Mouse (Mus musculus) heart, embryonic 13.5 days (tissue): ENCODE results near the gene Ccdc3. TPM values are rescaled to one million over a fixed set of nuclear protein-coding genes. Genes with fewer than 3 reads are reported as not detected.

Experiments
- ATAC-seq: fragments of 200-750 bp; cut with Nextera tagmentation; 2 replicates; pipeline ENCODE4 v1.8.0; 2017; ENCODE audit warnings: moderate TSS enrichment; ENCODE audit not compliant: insufficient number of reproducible peaks, low FRiP score, low TSS enrichment; ENCODE audit errors: extremely low read depth
- H3K27ac ChIP-seq: fragments of 300-500 bp; sonication (generic); replicated peaks from 2 replicates; pipeline ENCODE4 v1.5.1; 2015; ENCODE audit warnings: moderate library complexity, mild to moderate bottlenecking, inconsistent platforms
- H3K27me3 ChIP-seq: fragments of 300-500 bp; sonication (generic); replicated peaks from 2 replicates; pipeline ENCODE4 v1.6.1; 2015; ENCODE audit warnings: mild to moderate bottlenecking, inconsistent platforms
- H3K36me3 ChIP-seq: fragments of 300-500 bp; sonication (generic); 2 replicates; pipeline ENCODE4 v1.6.1; 2015; ENCODE audit warnings: mild to moderate bottlenecking, inconsistent platforms
- H3K4me1 ChIP-seq: fragments of 300-500 bp; sonication (generic); 2 replicates; pipeline ENCODE4 v1.6.1; 2015; ENCODE audit warnings: inconsistent platforms
- H3K4me2 ChIP-seq: fragments of 300-500 bp; sonication (generic); 2 replicates; pipeline ENCODE4 v1.6.1; 2015; ENCODE audit warnings: inconsistent platforms, mild to moderate bottlenecking, moderate library complexity
- H3K4me3 ChIP-seq: fragments of 300-500 bp; sonication (generic); 2 replicates; pipeline ENCODE4 v1.5.1; 2015; ENCODE audit warnings: moderate library complexity, mild to moderate bottlenecking, inconsistent platforms
- H3K9ac ChIP-seq: fragments of 300-500 bp; sonication (generic); 2 replicates; pipeline ENCODE4 v1.6.1; 2015; ENCODE audit warnings: inconsistent platforms, mild to moderate bottlenecking, moderate library complexity
- H3K9me3 ChIP-seq: fragments of 300-500 bp; sonication (generic); 2 replicates; pipeline ENCODE4 v1.6.1; 2016; ENCODE audit warnings: inconsistent platforms
- WGBS: fragments of 180-500 bp; shearing (Covaris S2); methylation state at CpG from one replicate; pipeline ENCODE4 v1.1.7; 2015; ENCODE audit warnings: mixed read lengths; 5-methylcytosine and 5-hydroxymethylcytosine counted together
- polyA plus RNA-seq: library from polyadenylated mRNA; unstranded; fragments of >200 nt; fragmentation: Nextera tagmentation; extraction: Ambion mirVana; gene quantifications from 2 replicates; pipeline ENCODE4 v1.2.1, GENCODE M21; 2015

Gene Ccdc3
- polyA plus RNA-seq, 1 experiment from 2014 or later: 10.6 TPM

GRCm38 (mm10) chr2:5192156-5192555, 54.6 kb downstream of the Ccdc3 start:
- H3K9ac ChIP-seq: no peak overlapping the region
- no peak overlapping the region for H3K4me3 ChIP-seq
- 87% methylated on average over 4 of the region's 4 CpGs for WGBS
- H3K27me3 ChIP-seq: no peaks in the 10 kb centered on the region
- peaks cover 2% of the 10 kb centered on the region; the same call in 1 of the 2 replicates for H3K9me3 ChIP-seq
- H3K4me1 ChIP-seq: no peaks in the 10 kb centered on the region
- H3K36me3 ChIP-seq: no peaks in the 10 kb centered on the region
- ATAC-seq: no peak
- H3K27ac ChIP-seq: no peak overlapping the region
- no peak overlapping the region for H3K4me2 ChIP-seq

DNA sequence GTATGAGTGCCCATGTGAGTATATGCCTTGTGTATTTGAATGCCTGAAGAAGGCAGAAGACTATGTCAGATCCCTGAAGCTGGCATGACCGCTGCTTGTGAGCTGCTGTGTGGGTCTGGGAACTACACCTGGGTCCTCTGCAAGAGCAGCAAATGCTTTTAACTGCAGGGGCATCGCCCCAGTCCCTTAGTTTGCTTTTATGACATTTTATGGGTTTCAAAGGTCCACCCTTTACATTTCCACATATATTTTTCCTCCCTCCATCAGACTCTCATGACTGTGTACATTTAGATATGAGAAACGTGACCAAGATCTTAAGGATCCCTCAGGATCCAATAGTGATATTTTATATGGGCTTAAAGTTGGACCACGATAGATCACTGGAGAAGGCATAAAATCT, 55.5 kb downstream of the Ccdc3 start:
- H3K27me3 ChIP-seq: no peaks in the 10 kb centered on the region
- H3K9me3 ChIP-seq: peaks cover 2% of the 10 kb centered on the region; the same call in 1 of the 2 replicates
- no peaks in the 10 kb centered on the region for H3K4me1 ChIP-seq
- 75% methylated on average over 4 of the region's 4 CpGs for WGBS
- H3K4me3 ChIP-seq: no peak overlapping the region
- no peaks in the 10 kb centered on the region for H3K36me3 ChIP-seq
- H3K27ac ChIP-seq: no peak overlapping the region
- no peak for ATAC-seq
- H3K4me2 ChIP-seq: no peak overlapping the region
- H3K9ac ChIP-seq: no peak overlapping the region

GRCm38 (mm10) chr2:5194701-5195215, 57.2 kb downstream of the Ccdc3 start:
- Histone ChIP-seq H3K27me3 (no peaks in the 10 kb centered on the region), H3K4me2 (no peak overlapping the region), H3K9ac (no peak overlapping the region), H3K9me3 (no peaks in the 10 kb centered on the region), H3K4me1 (no peaks in the 10 kb centered on the region), H3K4me3 (no peak overlapping the region), H3K36me3 (no peaks in the 10 kb centered on the region), H3K27ac (no peak overlapping the region)
- ATAC-seq: no peak
- WGBS: 65% methylated on average over 6 of the region's 6 CpGs

GRCm38 (mm10) chr2:5197486-5197885, 59.9 kb downstream of the Ccdc3 start:
- H3K9me3 ChIP-seq: no peaks in the 10 kb centered on the region
- no peaks in the 10 kb centered on the region for H3K36me3 ChIP-seq
- H3K4me1 ChIP-seq: no peaks in the 10 kb centered on the region
- H3K27me3 ChIP-seq: no peaks in the 10 kb centered on the region
- H3K4me2 ChIP-seq: no peak overlapping the region
- H3K27ac ChIP-seq: no peak overlapping the region
- no peak overlapping the region for H3K4me3 ChIP-seq
- no peak for ATAC-seq
- H3K9ac ChIP-seq: no peak overlapping the region
- WGBS: 79% methylated on average over 4 of the region's 4 CpGs

- no peaks in the 10 kb centered on the region for H3K4me1 ChIP-seq
- H3K9ac ChIP-seq: no peak overlapping the region
- 82% methylated on average over 17 of the region's 17 CpGs for WGBS
- no peaks in the 10 kb centered on the region for H3K36me3 ChIP-seq
- H3K27ac ChIP-seq: no peak overlapping the region
- no peaks in the 10 kb centered on the region for H3K9me3 ChIP-seq
- no peak overlapping the region for H3K4me2 ChIP-seq
- H3K27me3 ChIP-seq: no peaks in the 10 kb centered on the region
- H3K4me3 ChIP-seq: no peak overlapping the region
- ATAC-seq: no peak
Measured at GRCm38 (mm10) chr2:5199289-5199688, 61.7 kb downstream of the Ccdc3 start.

- Histone ChIP-seq H3K27me3 (no peaks in the 10 kb centered on the region), H3K4me1 (no peaks in the 10 kb centered on the region), H3K9me3 (no peaks in the 10 kb centered on the region), H3K4me3 (no peak overlapping the region), H3K4me2 (no peak overlapping the region), H3K9ac (no peak overlapping the region), H3K36me3 (no peaks in the 10 kb centered on the region), H3K27ac (no peak overlapping the region)
- no peak for ATAC-seq
- 67% methylated on average over 7 of the region's 7 CpGs for WGBS
Measured at GRCm38 (mm10) chr2:5200817-5201364, 63.3 kb downstream of the Ccdc3 start.

DNA sequence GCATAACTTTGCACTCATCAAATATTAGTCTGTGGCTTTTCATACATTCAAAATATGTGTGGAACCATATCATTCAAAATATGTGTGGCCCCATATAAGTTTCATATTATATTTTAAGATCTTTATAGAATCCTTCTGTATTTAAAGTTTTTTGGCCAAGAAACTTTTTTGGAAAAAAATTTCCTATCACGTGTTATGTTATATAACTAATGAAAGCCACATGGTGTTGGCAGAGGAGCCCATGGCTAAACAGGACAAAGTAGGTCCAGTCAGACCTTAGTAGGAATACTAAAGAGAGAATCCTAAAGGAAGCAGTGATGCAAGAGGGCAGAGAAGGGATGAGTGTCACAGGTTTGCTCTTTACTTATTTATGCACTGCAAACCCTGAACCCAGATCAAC, 65.6 kb downstream of the Ccdc3 start:
- WGBS: 75% methylated on average over 1 of the region's 1 CpGs
- Histone ChIP-seq H3K9me3 (no peaks in the 10 kb centered on the region), H3K27ac (no peak overlapping the region), H3K36me3 (no peaks in the 10 kb centered on the region), H3K9ac (no peak overlapping the region), H3K4me1 (no peaks in the 10 kb centered on the region), H3K27me3 (no peaks in the 10 kb centered on the region), H3K4me2 (no peak overlapping the region), H3K4me3 (no peak overlapping the region)
- no peak for ATAC-seq

- no peak for ATAC-seq
- Histone ChIP-seq H3K27ac (no peak overlapping the region), H3K9ac (no peak overlapping the region), H3K4me2 (no peak overlapping the region), H3K4me3 (no peak overlapping the region), H3K9me3 (no peaks in the 10 kb centered on the region), H3K36me3 (no peaks in the 10 kb centered on the region), H3K27me3 (no peaks in the 10 kb centered on the region), H3K4me1 (no peaks in the 10 kb centered on the region)
- 77% methylated on average over 1 of the region's 1 CpGs for WGBS
Measured at GRCm38 (mm10) chr2:5204941-5205340, 67.4 kb downstream of the Ccdc3 start.

DNA sequence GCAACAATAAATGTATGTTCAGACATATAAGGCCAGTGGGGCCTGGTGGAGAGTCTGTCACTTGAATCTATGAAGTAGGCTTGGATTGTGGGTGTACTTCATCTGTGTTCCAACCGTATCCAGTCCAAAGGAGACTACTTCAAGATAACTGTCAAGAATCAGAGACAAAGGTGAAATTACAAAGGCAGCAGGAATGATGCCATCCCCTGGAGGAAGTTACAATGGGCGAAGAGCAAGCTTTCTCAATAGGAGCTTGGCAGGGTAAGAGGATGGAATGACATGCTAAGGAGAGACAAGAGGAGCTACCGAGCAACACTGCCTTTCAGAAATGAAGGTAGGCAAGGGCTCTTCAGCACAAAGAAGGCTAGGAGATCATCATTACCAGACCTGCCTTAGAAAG, 69.1 kb downstream of the Ccdc3 start:
- no peaks in the 10 kb centered on the region for H3K36me3 ChIP-seq
- no peak overlapping the region for H3K27ac ChIP-seq
- no peak overlapping the region for H3K9ac ChIP-seq
- peaks cover under 1% of the 10 kb centered on the region; the same call in 1 of the 2 replicates for H3K9me3 ChIP-seq
- ATAC-seq: no peak
- no peaks in the 10 kb centered on the region for H3K4me1 ChIP-seq
- no peak overlapping the region for H3K4me2 ChIP-seq
- H3K27me3 ChIP-seq: no peaks in the 10 kb centered on the region
- no peak overlapping the region for H3K4me3 ChIP-seq
- 72% methylated on average over 3 of the region's 3 CpGs for WGBS

GRCm38 (mm10) chr2:5214581-5214980, 77.0 kb downstream of the Ccdc3 start:
- Histone ChIP-seq H3K27ac (no peak overlapping the region), H3K9ac (no peak overlapping the region), H3K36me3 (no peaks in the 10 kb centered on the region), H3K9me3 (peaks cover 2% of the 10 kb centered on the region; the same call in 1 of the 2 replicates), H3K4me3 (no peak overlapping the region), H3K4me2 (no peak overlapping the region), H3K27me3 (no peaks in the 10 kb centered on the region), H3K4me1 (no peaks in the 10 kb centered on the region)
- 50% methylated on average over 1 of the region's 1 CpGs for WGBS
- no peak for ATAC-seq

GRCm38 (mm10) chr2:5215252-5215815, 77.8 kb downstream of the Ccdc3 start:
- Histone ChIP-seq H3K4me1 (no peaks in the 10 kb centered on the region), H3K4me3 (no peak overlapping the region), H3K36me3 (no peaks in the 10 kb centered on the region), H3K27ac (no peak overlapping the region), H3K4me2 (no peak overlapping the region), H3K9me3 (peaks cover 2% of the 10 kb centered on the region; the same call in 1 of the 2 replicates), H3K27me3 (no peaks in the 10 kb centered on the region), H3K9ac (no peak overlapping the region)
- 54% methylated on average over 9 of the region's 9 CpGs for WGBS
- no peak for ATAC-seq

DNA sequence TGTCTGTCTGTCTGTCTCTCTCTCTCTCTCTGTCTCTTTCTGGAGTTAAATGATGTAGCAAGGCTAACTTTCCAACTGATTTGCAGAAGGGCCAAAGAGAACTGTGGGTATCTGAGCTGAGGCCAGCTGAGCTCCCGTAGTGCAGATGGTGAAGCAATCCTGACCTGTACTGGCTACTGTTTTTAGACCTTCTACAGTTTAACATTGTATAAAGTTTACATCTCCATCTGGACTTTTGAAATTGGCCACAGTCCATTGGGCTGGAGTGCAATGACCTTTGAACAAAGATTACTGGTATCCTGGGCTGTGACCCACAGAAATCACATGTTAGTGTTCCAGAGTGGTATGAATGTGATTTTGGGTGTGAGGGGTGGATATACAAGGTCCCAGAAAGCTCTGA, 81.6 kb downstream of the Ccdc3 start:
- H3K4me1 ChIP-seq: peaks cover 3% of the 10 kb centered on the region; the same call in 1 of the 2 replicates
- no peaks in the 10 kb centered on the region for H3K36me3 ChIP-seq
- no peak overlapping the region for H3K4me2 ChIP-seq
- H3K27ac ChIP-seq: no peak overlapping the region
- H3K9me3 ChIP-seq: no peaks in the 10 kb centered on the region
- no peaks in the 10 kb centered on the region for H3K27me3 ChIP-seq
- no peak for ATAC-seq
- 54% methylated on average over 1 of the region's 1 CpGs for WGBS
- no peak overlapping the region for H3K4me3 ChIP-seq
- no peak overlapping the region for H3K9ac ChIP-seq
